Mouse (Mus musculus) cerebral cortex, adult 2 months (tissue): ENCODE results near the gene Bach1.

Experiments
- WGBS: fragments of 180-500 bp; shearing (Covaris S2); methylation state at CpG from one replicate; pipeline ENCODE4 v1.1.7; 2018; 5-methylcytosine and 5-hydroxymethylcytosine counted together

Gene Bach1

GRCm38 (mm10) chr16:87711961-87712360, 13.2 kb downstream of the Bach1 start:
- WGBS = 92% methylated on average over 2 of the region's 2 CpGs

GRCm38 (mm10) chr16:87712986-87713693, 14.4 kb downstream of the Bach1 start:
- 73% methylated on average over 18 of the region's 18 CpGs for WGBS

- 94% methylated on average over 9 of the region's 9 CpGs for WGBS
These were observed 15.8 kb downstream of the Bach1 start for GRCm38 (mm10) chr16:87714550-87714949.

- WGBS = 88% methylated on average over 16 of the region's 16 CpGs
These were observed 16.5 kb downstream of the Bach1 start for GRCm38 (mm10) chr16:87715221-87715620.

- 53% methylated on average over 11 of the region's 11 CpGs for WGBS
These were observed 17.5 kb downstream of the Bach1 start for GRCm38 (mm10) chr16:87716269-87716668.

GRCm38 (mm10) chr16:87717046-87717660, 18.4 kb downstream of the Bach1 start:
- WGBS = 71% methylated on average over 5 of the region's 5 CpGs

- WGBS = 85% methylated on average over 11 of the region's 11 CpGs
These were observed 20.3 kb downstream of the Bach1 start for GRCm38 (mm10) chr16:87719071-87719470.

- 95% methylated on average over 23 of the region's 23 CpGs for WGBS
These were observed 21.0 kb downstream of the Bach1 start for GRCm38 (mm10) chr16:87719688-87720283.

GRCm38 (mm10) chr16:87720851-87721409, 22.2 kb downstream of the Bach1 start:
- 97% methylated on average over 24 of the region's 24 CpGs for WGBS

GRCm38 (mm10) chr16:87722857-87723256, 24.1 kb downstream of the Bach1 start:
- 93% methylated on average over 5 of the region's 5 CpGs for WGBS

GRCm38 (mm10) chr16:87723479-87723878, 24.7 kb downstream of the Bach1 start:
- WGBS = 87% methylated on average over 15 of the region's 15 CpGs

- WGBS = 85% methylated on average over 4 of the region's 4 CpGs
These were observed 26.1 kb downstream of the Bach1 start for GRCm38 (mm10) chr16:87724826-87725225.

- 90% methylated on average over 5 of the region's 5 CpGs for WGBS
These were observed 26.5 kb downstream of the Bach1 start for GRCm38 (mm10) chr16:87725241-87725640.

GRCm38 (mm10) chr16:87725963-87726362, 27.2 kb downstream of the Bach1 start:
- 90% methylated on average over 21 of the region's 21 CpGs for WGBS

- WGBS = 81% methylated on average over 6 of the region's 6 CpGs
These were observed 27.6 kb downstream of the Bach1 start for GRCm38 (mm10) chr16:87726369-87726768.

GRCm38 (mm10) chr16:87727250-87727649, 28.5 kb downstream of the Bach1 start:
- WGBS = 57% methylated on average over 9 of the region's 9 CpGs

- 87% methylated on average over 14 of the region's 14 CpGs for WGBS
These were observed 29.2 kb downstream of the Bach1 start for GRCm38 (mm10) chr16:87727918-87728317.

- 89% methylated on average over 8 of the region's 8 CpGs for WGBS
These were observed 30.0 kb downstream of the Bach1 start for GRCm38 (mm10) chr16:87728703-87729102.

GRCm38 (mm10) chr16:87729469-87729868, 30.7 kb downstream of the Bach1 start:
- WGBS = 82% methylated on average over 20 of the region's 20 CpGs

GRCm38 (mm10) chr16:87734868-87735381, 36.2 kb downstream of the Bach1 start:
- 95% methylated on average over 4 of the region's 4 CpGs for whole genome bisulfite sequencing

- 76% methylated on average over 11 of the region's 11 CpGs for WGBS
These were observed 37.4 kb downstream of the Bach1 start for GRCm38 (mm10) chr16:87736106-87736505.

- 69% methylated on average over 8 of the region's 8 CpGs for WGBS
These were observed 38.6 kb downstream of the Bach1 start for GRCm38 (mm10) chr16:87737296-87737695.
